Mouse (Mus musculus): Measurements from ENCODE around the gene Trnt1. TPM values are rescaled to one million over a fixed set of nuclear protein-coding genes. Genes with fewer than 3 reads are reported as not detected.
A peak's percentile ranks its signal among the peaks of the same experiment; 100 is the strongest.

The Trnt1 gene
- 63.3 and 65.8 TPM in 2 replicates for polyA plus RNA-seq (2015; fragmentation: Nextera tagmentation; extraction: Ambion mirVana)

DNA sequence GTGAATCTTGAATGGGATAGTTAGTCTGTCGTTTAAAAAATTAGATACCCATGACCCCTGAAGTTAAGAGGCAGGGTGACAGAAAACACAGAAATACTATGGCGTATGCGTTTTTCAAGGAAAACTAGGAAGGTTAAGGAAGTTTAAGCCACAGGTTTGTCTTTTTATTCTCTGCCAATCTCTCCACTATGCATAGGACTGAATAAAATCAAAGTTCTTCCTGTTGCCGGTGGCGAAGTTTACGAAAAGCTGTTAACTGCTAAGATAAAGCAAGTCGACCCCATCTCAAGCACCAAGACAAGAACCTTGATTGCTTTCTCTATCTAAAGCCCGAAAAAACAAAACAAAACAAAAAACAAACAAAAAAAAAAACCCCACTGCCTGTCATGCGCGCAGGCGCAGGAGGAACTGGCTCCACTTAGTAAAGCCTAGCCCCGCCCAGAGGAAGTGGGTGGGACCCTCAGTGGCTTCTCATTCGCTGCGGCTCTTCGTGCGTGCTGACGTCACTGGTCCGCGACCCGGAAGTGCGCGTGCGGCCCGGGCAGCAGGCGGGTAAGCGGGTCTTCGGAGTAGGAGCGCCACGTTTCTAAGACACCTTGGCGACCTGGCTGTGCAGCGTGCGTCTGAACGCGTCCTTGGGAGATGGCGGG lies at the start of gene Trnt1:
Gene Trnt1 (plus strand): TSS at position 481 of the 650 bp plus-strand sequence.
- peak within 1 kb of the TSS; percentile 75 for H3K9ac ChIP-seq
- H3K4me1 ChIP-seq (replicated peaks): peaks cover 12% of the 10 kb centered on the region
- peak within 1 kb of the TSS; percentile 97 for H3K4me2 ChIP-seq
- 0 out of 2 replicates have a peak, but pooled peaks cover 3% of the 10 kb centered on the region for H3K27me3 ChIP-seq
- no peaks in the 10 kb centered on the region for H3K9me3 ChIP-seq
- 9% methylated on average over 35 of the region's 35 CpGs for WGBS
- peak; percentile 100 for ATAC-seq (ENCODE audit: low FRiP score)
- no peak within 1 kb of the TSS for H3K27ac ChIP-seq
- peaks cover 18% of the 10 kb centered on the region for H3K36me3 ChIP-seq
- H3K4me3 ChIP-seq: peak within 1 kb of the TSS; percentile 75

DNA sequence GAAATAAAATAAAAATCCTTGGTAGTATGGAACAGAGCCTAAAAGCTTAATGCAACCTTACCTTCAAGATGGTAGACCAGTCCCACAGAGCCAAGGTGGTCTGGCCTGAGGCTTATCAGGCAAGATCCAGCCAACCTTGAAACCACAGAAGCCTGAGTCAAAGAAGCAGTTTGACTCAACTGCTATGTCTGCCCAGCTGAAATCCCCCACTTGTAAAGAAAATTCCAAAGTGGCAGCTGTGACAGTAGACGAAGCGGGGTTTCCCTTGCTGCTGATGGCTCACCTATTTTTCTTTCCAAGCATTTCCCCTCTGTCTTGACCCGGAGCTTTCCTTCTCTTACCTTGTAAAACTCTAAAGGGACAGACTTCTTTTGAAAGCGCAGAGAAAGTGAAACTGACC lies 43.3 kb upstream of the Trnt1 start:
- no peak overlapping the region for H3K4me2 ChIP-seq
- H3K9me3 ChIP-seq: no peaks in the 10 kb centered on the region
- H3K27ac ChIP-seq: no peak overlapping the region
- no peak overlapping the region for H3K9ac ChIP-seq
- WGBS: 94% methylated on average over 4 of the region's 4 CpGs
- H3K4me1 ChIP-seq (replicated peaks): no peaks in the 10 kb centered on the region
- H3K4me3 ChIP-seq: no peak overlapping the region
- ATAC-seq (ENCODE audit: low FRiP score): no peak
- no peaks in the 10 kb centered on the region for H3K27me3 ChIP-seq
- H3K36me3 ChIP-seq: no peaks in the 10 kb centered on the region

DNA sequence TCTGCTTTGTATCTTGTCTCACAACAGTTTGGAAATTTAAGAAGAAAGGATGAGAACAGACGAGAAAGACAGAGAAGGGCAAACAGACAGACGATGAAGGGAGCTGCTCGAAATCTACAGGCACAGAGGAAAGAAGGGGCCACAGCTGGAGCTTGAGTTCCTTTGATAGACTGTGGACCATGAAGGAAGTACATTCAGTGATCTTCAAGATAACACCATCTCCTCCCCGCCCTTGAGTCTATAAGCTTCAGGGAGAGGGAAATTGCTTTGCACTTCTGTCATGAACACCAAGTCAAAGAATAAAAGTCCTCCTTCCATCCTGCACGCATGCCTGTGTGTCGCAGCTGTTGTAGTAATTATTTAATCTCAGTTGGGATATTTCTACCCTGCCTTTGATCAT lies 42.8 kb upstream of the Trnt1 start:
- H3K27ac ChIP-seq: no peak overlapping the region
- no peaks in the 10 kb centered on the region for H3K36me3 ChIP-seq
- no peaks in the 10 kb centered on the region for H3K27me3 ChIP-seq
- ATAC-seq (ENCODE audit: low FRiP score): no peak
- no peaks in the 10 kb centered on the region for H3K4me1 ChIP-seq (replicated peaks)
- no peak overlapping the region for H3K4me2 ChIP-seq
- no peaks in the 10 kb centered on the region for H3K9me3 ChIP-seq
- no peak overlapping the region for H3K9ac ChIP-seq
- no peak overlapping the region for H3K4me3 ChIP-seq
- WGBS: 80% methylated on average over 6 of the region's 6 CpGs

DNA sequence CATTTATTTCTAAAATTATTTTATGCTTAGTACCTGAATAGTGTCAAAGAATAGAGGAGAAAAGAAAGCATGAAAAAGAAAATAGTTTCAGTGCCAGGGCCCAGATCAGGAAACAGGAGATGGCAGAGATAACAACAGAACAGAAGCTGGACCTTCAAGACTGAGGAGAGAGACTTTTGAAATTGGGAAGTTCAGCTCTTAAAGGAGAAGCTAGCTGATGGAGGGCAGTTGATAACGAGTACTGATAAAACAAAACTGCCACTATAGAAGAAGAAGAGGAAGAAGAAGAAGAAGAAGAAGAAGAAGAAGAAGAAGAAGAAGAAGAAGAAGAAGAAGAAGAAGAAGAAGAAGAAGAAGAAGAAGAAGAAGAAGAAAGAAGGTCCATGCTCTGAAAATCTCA lies 41.2 kb upstream of the Trnt1 start:
- 79% methylated on average over 1 of the region's 1 CpGs for WGBS
- no peaks in the 10 kb centered on the region for H3K27me3 ChIP-seq
- H3K4me2 ChIP-seq: no peak overlapping the region
- H3K36me3 ChIP-seq: no peaks in the 10 kb centered on the region
- ATAC-seq (ENCODE audit: low FRiP score): no peak
- H3K27ac ChIP-seq: no peak overlapping the region
- H3K9me3 ChIP-seq: no peaks in the 10 kb centered on the region
- H3K4me3 ChIP-seq: no peak overlapping the region
- no peaks in the 10 kb centered on the region for H3K4me1 ChIP-seq (replicated peaks)
- H3K9ac ChIP-seq: no peak overlapping the region

DNA sequence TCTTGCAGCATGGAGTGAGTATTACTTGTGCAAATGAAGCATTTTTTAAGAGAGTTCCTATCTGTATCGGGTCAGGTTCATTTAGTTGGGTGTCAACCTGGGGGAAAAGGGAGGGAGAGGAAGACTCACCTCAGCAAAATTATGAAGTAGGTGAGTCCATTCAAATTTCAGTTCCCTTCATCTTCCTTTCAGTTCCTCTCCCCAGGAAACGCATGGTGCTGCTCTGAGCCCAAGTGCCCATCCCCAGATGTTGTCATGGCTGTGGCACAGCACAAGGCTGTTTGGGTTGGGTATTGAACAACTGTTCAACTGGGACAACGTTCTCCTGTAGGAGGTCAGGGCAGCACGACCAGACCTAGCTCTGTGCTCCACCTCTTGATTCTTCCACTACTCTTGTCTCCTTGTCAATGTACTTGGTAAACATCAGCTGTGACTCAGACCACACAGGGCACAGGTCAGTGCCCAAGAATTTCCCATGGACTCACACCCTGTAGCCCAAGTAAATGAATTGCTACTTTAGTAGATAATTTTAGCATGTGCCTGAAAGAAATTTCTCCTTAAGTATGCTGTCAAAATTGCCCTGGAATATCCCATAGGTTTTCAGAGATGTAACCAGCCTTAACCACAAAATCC lies 39.1 kb upstream of the Trnt1 start:
- 86% methylated on average over 4 of the region's 4 CpGs for WGBS
- Histone ChIP-seq H3K9ac (no peak overlapping the region), H3K27ac (no peak overlapping the region), H3K4me2 (no peak overlapping the region), H3K27me3 (no peaks in the 10 kb centered on the region), H3K36me3 (no peaks in the 10 kb centered on the region), H3K4me3 (no peak overlapping the region), H3K4me1 (replicated peaks) (no peaks in the 10 kb centered on the region), H3K9me3 (no peaks in the 10 kb centered on the region)
- ATAC-seq (ENCODE audit: low FRiP score): no peak

DNA sequence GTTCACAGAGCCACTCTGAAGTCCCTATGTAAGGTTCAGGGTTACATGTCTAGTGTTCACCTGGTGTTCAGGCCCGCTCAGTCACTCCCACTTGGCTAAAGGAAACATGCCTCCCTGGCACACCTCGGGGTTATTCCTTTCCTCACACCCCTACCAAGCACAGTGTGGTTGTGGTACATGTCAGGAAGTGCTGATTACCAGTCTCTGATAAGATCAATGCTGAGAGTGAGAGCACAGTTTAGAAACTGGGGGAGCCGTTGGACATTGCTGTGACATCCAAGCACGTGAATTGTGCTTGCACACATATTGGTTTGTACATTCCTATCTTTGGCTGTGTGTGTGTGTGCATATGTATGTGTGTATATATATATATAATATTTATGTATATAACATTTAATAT lies 36.4 kb upstream of the Trnt1 start:
- Histone ChIP-seq H3K9me3 (no peaks in the 10 kb centered on the region), H3K4me2 (no peak overlapping the region), H3K4me3 (no peak overlapping the region), H3K4me1 (replicated peaks) (no peaks in the 10 kb centered on the region), H3K27ac (no peak overlapping the region), H3K36me3 (no peaks in the 10 kb centered on the region), H3K27me3 (no peaks in the 10 kb centered on the region), H3K9ac (no peak overlapping the region)
- ATAC-seq (ENCODE audit: low FRiP score): no peak
- 88% methylated on average over 4 of the region's 4 CpGs for WGBS

DNA sequence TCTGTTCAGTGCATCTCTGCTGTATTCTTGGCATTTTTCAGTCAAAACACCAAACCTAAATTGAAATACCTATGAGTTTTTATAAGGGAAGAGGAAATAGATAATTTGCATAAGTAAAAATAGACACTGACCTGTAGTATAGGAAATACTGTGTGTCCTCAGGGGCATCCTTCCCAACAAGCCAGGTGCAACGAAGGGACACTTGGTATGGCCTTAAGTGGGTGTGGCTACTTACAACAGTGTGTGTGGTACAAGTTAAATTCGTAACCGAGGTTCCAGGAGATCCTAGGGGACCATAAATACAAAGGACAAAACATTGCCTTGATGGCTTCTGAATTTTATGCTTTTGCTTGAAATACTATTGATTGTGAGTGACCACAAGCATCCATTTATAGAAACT lies 30.7 kb upstream of the Trnt1 start:
- H3K9me3 ChIP-seq: no peaks in the 10 kb centered on the region
- no peak overlapping the region for H3K9ac ChIP-seq
- no peak overlapping the region for H3K4me3 ChIP-seq
- H3K27me3 ChIP-seq: no peaks in the 10 kb centered on the region
- H3K36me3 ChIP-seq: no peaks in the 10 kb centered on the region
- no peak for ATAC-seq (ENCODE audit: low FRiP score)
- H3K27ac ChIP-seq: no peak overlapping the region
- WGBS: 84% methylated on average over 3 of the region's 3 CpGs
- H3K4me1 ChIP-seq (replicated peaks): no peaks in the 10 kb centered on the region
- no peak overlapping the region for H3K4me2 ChIP-seq

DNA sequence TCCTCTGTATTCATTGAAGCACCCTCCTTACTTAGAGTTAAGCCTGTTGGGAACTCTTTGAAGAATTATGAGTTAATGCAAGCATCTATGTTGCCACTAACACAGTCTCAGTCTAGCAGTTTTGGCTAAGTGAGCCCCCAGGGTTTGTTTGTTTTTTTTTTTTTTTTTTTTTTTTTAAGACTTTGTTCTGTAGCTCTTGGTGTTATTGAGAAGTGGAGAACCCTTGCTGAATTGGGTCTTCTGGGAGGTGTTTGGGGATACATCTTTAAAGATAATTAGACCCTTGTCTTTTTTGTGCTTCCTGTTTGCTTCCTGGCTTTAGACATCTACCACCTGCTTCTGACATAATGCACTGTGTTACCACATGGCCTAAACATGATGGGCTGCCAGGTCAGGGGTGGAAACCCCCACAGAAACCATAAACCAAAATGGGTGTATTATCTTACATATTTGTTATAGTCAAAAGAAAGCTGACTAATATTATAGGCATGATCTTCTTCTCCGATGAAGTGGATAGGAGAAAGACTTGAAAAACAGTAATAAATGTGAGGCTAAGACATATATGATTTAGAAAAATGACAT lies 28.6 kb upstream of the Trnt1 start:
- no peaks in the 10 kb centered on the region for H3K9me3 ChIP-seq
- no peak overlapping the region for H3K4me3 ChIP-seq
- H3K9ac ChIP-seq: no peak overlapping the region
- no peaks in the 10 kb centered on the region for H3K36me3 ChIP-seq
- no peak overlapping the region for H3K27ac ChIP-seq
- H3K4me2 ChIP-seq: no peak overlapping the region
- WGBS: 96% methylated on average over 1 of the region's 1 CpGs
- no peak for ATAC-seq (ENCODE audit: low FRiP score)
- no peaks in the 10 kb centered on the region for H3K4me1 ChIP-seq (replicated peaks)
- no peaks in the 10 kb centered on the region for H3K27me3 ChIP-seq

DNA sequence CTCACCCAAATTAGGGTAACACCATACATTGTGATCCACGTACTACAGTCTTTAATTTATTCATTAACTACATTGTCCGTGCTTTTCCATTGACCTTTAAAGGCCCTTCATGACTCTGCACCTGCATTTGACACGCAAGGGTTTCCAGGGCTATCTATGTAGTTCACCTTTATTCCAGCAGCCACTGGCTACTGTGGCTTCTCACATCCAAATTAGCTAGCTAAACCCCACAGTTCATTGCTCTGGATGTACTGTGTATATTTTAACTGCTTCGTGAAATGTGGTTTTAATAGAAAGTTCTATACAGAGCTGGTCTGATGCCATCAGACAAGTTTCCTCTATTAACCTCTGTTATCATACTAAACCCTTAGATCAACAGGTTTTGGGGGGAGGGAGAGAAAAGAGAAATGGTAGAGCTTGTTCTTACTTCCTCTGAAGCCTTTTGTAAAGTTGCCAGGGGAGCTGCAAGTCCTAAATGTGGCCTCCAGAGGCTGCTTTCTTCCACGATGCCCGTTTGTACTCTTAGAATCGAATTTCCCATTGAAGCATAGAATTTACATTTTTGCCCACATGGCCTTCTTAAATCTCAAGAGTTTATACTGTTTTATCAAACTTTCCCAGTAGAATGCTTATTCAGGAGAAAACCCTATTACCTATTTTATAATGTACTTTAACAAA lies 25.2 kb upstream of the Trnt1 start:
- no peaks in the 10 kb centered on the region for H3K36me3 ChIP-seq
- no peak overlapping the region for H3K4me2 ChIP-seq
- no peaks in the 10 kb centered on the region for H3K27me3 ChIP-seq
- no peak overlapping the region for H3K9ac ChIP-seq
- no peaks in the 10 kb centered on the region for H3K4me1 ChIP-seq (replicated peaks)
- ATAC-seq (ENCODE audit: low FRiP score): no peak
- no peaks in the 10 kb centered on the region for H3K9me3 ChIP-seq
- WGBS: 80% methylated on average over 7 of the region's 7 CpGs
- no peak overlapping the region for H3K4me3 ChIP-seq
- H3K27ac ChIP-seq: no peak overlapping the region

DNA sequence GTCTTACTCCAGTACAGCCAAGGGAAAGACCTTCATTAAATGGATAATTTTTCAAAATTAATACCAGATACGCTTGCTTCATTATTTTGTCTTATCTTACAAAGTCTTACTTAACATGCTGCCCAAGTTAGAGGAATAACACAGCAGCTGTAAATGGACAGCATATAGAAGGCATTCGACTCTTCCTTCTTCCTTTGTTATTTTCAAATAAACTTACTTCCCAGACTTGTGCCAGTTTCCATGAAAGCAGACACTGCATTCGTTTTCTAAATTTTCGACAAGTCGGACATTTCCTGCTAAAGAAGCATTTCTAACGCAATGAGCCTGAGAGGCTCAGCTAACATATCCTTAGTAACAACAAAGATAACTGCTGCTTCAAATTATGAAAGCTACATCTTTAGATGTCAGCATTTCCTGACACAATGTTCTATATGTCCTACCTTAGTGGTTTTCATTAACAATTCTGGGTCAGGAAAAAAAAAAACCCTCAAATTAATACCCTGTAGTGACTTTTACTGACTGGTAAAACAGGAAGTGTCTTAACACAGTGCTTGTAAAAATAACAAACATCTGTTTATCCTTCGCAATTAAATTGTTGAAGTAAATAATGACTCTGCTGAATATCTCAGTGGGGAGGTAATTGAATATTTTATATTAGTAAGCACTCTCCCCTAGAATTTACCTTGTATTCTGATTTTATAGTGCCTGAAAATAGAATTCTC lies 23.1 kb upstream of the Trnt1 start:
- no peak overlapping the region for H3K4me3 ChIP-seq
- H3K4me2 ChIP-seq: no peak overlapping the region
- no peaks in the 10 kb centered on the region for H3K36me3 ChIP-seq
- WGBS: 85% methylated on average over 7 of the region's 7 CpGs
- H3K27ac ChIP-seq: no peak overlapping the region
- H3K27me3 ChIP-seq: no peaks in the 10 kb centered on the region
- H3K9ac ChIP-seq: no peak overlapping the region
- no peaks in the 10 kb centered on the region for H3K4me1 ChIP-seq (replicated peaks)
- ATAC-seq (ENCODE audit: low FRiP score): no peak
- no peaks in the 10 kb centered on the region for H3K9me3 ChIP-seq

DNA sequence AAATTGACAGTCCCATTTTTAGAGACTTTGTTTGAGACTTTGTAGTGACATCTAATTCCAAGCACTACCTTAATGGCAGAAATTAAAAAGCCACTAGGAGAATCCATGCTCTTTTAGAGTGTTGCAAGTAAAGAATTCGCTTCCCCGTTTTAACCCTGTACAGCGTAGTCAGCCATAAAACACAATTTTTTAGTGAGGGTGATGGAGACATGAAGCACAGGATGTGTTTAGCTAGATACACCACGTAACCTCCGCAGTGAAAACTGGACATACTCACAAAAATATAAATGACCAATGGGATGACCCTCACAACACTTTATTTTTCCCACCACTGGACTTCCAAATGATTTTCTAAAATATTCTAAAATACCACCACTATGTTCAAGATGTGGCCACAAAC lies 21.7 kb upstream of the Trnt1 start:
- Histone ChIP-seq H3K4me2 (no peak overlapping the region), H3K4me1 (replicated peaks) (no peaks in the 10 kb centered on the region), H3K36me3 (no peaks in the 10 kb centered on the region), H3K4me3 (no peak overlapping the region), H3K27ac (no peak overlapping the region), H3K9ac (no peak overlapping the region), H3K9me3 (no peaks in the 10 kb centered on the region), H3K27me3 (no peaks in the 10 kb centered on the region)
- 98% methylated on average over 5 of the region's 5 CpGs for WGBS
- no peak for ATAC-seq (ENCODE audit: low FRiP score)

DNA sequence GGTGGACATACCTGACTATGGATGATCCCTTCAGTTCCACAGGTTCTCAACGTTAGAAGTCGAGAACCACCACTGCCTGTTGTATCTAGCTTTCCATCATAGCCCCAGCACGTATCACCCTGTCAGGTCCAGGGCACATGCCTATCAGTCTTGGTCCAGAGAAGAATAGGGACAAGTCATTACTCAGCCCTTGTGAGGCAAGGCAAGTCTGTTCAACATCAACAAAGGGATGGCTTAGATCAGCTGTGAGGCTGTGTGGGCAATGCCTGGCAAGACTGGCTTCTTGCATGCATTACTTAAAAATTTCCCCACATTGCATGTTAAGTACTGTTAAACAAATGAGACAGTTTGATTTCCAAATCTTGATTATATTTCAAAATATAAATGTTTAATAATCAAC lies 21.1 kb upstream of the Trnt1 start:
- no peak for ATAC-seq (ENCODE audit: low FRiP score)
- H3K9me3 ChIP-seq: no peaks in the 10 kb centered on the region

More for the DNA sequence above, 21.1 kb upstream of the Trnt1 start:
- H3K4me3 ChIP-seq: no peak overlapping the region
- H3K9ac ChIP-seq: no peak overlapping the region
- 84% methylated on average over 3 of the region's 3 CpGs for WGBS
- no peak overlapping the region for H3K27ac ChIP-seq
- no peaks in the 10 kb centered on the region for H3K27me3 ChIP-seq
- H3K36me3 ChIP-seq: no peaks in the 10 kb centered on the region
- H3K4me1 ChIP-seq (replicated peaks): no peaks in the 10 kb centered on the region
- no peak overlapping the region for H3K4me2 ChIP-seq
